In the genomic region with DNA sequence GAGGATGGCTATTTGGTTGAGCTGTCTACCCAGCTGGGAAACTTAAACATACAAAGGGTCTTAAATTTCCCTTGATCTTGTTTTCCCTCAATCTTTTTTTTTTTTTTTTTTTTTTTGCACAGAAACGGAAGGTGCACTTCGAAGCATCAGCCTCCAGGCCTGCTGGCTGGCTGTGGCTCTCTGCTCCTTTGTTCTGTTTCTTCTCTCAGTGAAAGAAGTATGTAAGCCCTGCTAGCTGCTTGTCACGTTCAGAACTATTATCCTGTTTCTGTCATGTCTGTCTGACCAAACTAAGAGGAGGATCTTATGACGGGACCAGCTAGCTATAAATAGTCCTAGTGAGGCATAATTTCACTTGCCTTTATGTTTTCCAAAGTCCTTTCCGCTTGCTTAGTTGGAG, we compare ENCODE assay signal across 15 mouse cellular contexts. TPM values are rescaled to one million over a fixed set of nuclear protein-coding genes. Genes with fewer than 3 reads are reported as not detected.
DNase-seq lines count a peak whose midpoint lies in the region; ATAC-seq and TF ChIP-seq lines count a peak whose summit lies in the region.
"Had no signal": no experiment of that assay in that cellular context is flagged by ENCODE, and none has a peak within 500 bp of the region (broad histone marks: within the 10 kb centered on the region; RNA-seq: fewer than 3 reads in every experiment).

No protein-coding gene starts in this region.

- H3K36me3 ChIP-seq in heart, embryonic 10.5 days: no peaks in the 10 kb centered on the region
- H3K36me3 ChIP-seq in hindbrain, postnatal 0 days (ENCODE audit: insufficient read depth, low read length): no peaks in the 10 kb centered on the region
- H3K36me3 ChIP-seq in hindbrain, embryonic 14.5 days (replicated peaks; ENCODE audit: control insufficient read depth, insufficient read depth): no peaks in the 10 kb centered on the region
- no peaks in the 10 kb centered on the region for H3K36me3 ChIP-seq in embryonic facial prominence, embryonic 11.5 days (replicated peaks; ENCODE audit: control insufficient read depth, insufficient read depth, low read depth, low read length)
- H3K36me3 ChIP-seq: liver, embryonic 12.5 days had no signal

- ATAC-seq in hindbrain, postnatal 0 days: no peak
- ATAC-seq in hindbrain, embryonic 14.5 days (ENCODE audit: low FRiP score): no peak
- no peak for ATAC-seq in embryonic facial prominence, embryonic 11.5 days (replicated peaks; ENCODE audit: insufficient number of reproducible peaks, low FRiP score, low TSS enrichment, low read depth)
- ATAC-seq: liver, embryonic 12.5 days had no signal

- H3K4me3 ChIP-seq in heart, embryonic 10.5 days: no peak overlapping the region
- H3K4me3 ChIP-seq in hindbrain, postnatal 0 days (ENCODE audit: low read length): no peak overlapping the region
- no peak overlapping the region for H3K4me3 ChIP-seq in hindbrain, embryonic 14.5 days (replicated peaks; ENCODE audit: low read length)
- H3K4me3 ChIP-seq in embryonic facial prominence, embryonic 11.5 days (ENCODE audit: low read depth, low read length): no peak overlapping the region
- H3K4me3 ChIP-seq: liver, embryonic 12.5 days had no signal

- no peaks in the 10 kb centered on the region for H3K27me3 ChIP-seq in heart, embryonic 10.5 days (ENCODE audit: insufficient read depth, poor library complexity, severe bottlenecking)
- H3K27me3 ChIP-seq in hindbrain, postnatal 0 days (ENCODE audit: insufficient read depth, low read length): no peaks in the 10 kb centered on the region
- H3K27me3 ChIP-seq in hindbrain, embryonic 14.5 days (ENCODE audit: control insufficient read depth, insufficient read depth, low read length): no peaks in the 10 kb centered on the region
- no peaks in the 10 kb centered on the region for H3K27me3 ChIP-seq in embryonic facial prominence, embryonic 11.5 days (ENCODE audit: control insufficient read depth, insufficient read depth, low read length)
- H3K27me3 ChIP-seq: liver, embryonic 12.5 days had no signal

- no peak for DNase-seq in heart, embryonic 10.5 days (ENCODE audit: low spot score)
- DNase-seq in heart, adult 18-20 months: no peak
- no peak for DNase-seq in hindbrain, postnatal 0 days (ENCODE audit: low spot score)
- no peak for DNase-seq in hindbrain, embryonic 14.5 days (ENCODE audit: low spot score)
- DNase-seq in Muller cell, postnatal 12 days (ENCODE audit: inconsistent ontology term): peak; percentile 39
- peak; percentile 14 for DNase-seq in embryonic facial prominence, embryonic 11.5 days (ENCODE audit: low spot score)
- no peak for DNase-seq in adrenal gland, adult 2 months
- DNase-seq: adrenal gland, postnatal 36 days; cerebellum, postnatal 25 days; kidney, adult 9 months; right cerebral cortex, postnatal 14 days had no signal

- no peak overlapping the region for H3K4me2 ChIP-seq in hindbrain, postnatal 0 days (ENCODE audit: low read depth, low read length)
- H3K4me2 ChIP-seq in hindbrain, embryonic 14.5 days (replicated peaks): no peak overlapping the region
- H3K4me2 ChIP-seq in embryonic facial prominence, embryonic 11.5 days (ENCODE audit: low read depth, low read length): no peak overlapping the region
- H3K4me2 ChIP-seq: liver, embryonic 12.5 days had no signal

- no peaks in the 10 kb centered on the region for H3K9me3 ChIP-seq in heart, embryonic 10.5 days
- no peaks in the 10 kb centered on the region for H3K9me3 ChIP-seq in hindbrain, postnatal 0 days (ENCODE audit: low read length)
- no peaks in the 10 kb centered on the region for H3K9me3 ChIP-seq in hindbrain, embryonic 14.5 days (ENCODE audit: control insufficient read depth, low read length)
- no peaks in the 10 kb centered on the region for H3K9me3 ChIP-seq in embryonic facial prominence, embryonic 11.5 days (replicated peaks; ENCODE audit: control insufficient read depth, low read length)
- H3K9me3 ChIP-seq: liver, embryonic 12.5 days had no signal

- H3K4me1 ChIP-seq in heart, embryonic 10.5 days: no peaks in the 10 kb centered on the region
- H3K4me1 ChIP-seq in hindbrain, postnatal 0 days (ENCODE audit: insufficient read depth, low read length): no peaks in the 10 kb centered on the region
- H3K4me1 ChIP-seq in hindbrain, embryonic 14.5 days (replicated peaks; ENCODE audit: control insufficient read depth, insufficient read depth, low read length): 0 out of 2 replicates have a peak, but pooled peaks cover 10% of the 10 kb centered on the region
- no peaks in the 10 kb centered on the region for H3K4me1 ChIP-seq in embryonic facial prominence, embryonic 11.5 days (ENCODE audit: control insufficient read depth, insufficient read depth, low read length)
- H3K4me1 ChIP-seq: liver, embryonic 12.5 days had no signal

- TF ChIP-seq CTCF in hindbrain, postnatal 0 days (IDR thresholded peaks at IDR 0.05; ENCODE audit: low read depth): no peak

- peak overlapping the region; percentile 9; the same call in 1 of the 2 replicates for H3K27ac ChIP-seq in heart, embryonic 10.5 days
- H3K27ac ChIP-seq in hindbrain, postnatal 0 days: 0 out of 2 replicates have a peak overlapping the region, but pooled peaks have one; percentile 51
- H3K27ac ChIP-seq in hindbrain, embryonic 14.5 days: no peak overlapping the region
- H3K27ac ChIP-seq in embryonic facial prominence, embryonic 11.5 days (replicated peaks; ENCODE audit: low read depth, low read length): no peak overlapping the region
- H3K27ac ChIP-seq: liver, embryonic 12.5 days had no signal

- 35% methylated on average over 5 of the region's 5 CpGs for WGBS in heart, embryonic 10.5 days
- WGBS in hindbrain, postnatal 0 days: 42% methylated on average over 5 of the region's 5 CpGs
- 43% methylated on average over 5 of the region's 5 CpGs for WGBS in hindbrain, embryonic 14.5 days
- 43% methylated on average over 5 of the region's 5 CpGs for WGBS in embryonic facial prominence, embryonic 11.5 days

- H3K9ac ChIP-seq in hindbrain, postnatal 0 days (replicated peaks; ENCODE audit: low read length): no peak overlapping the region
- H3K9ac ChIP-seq in hindbrain, embryonic 14.5 days: no peak overlapping the region
- H3K9ac ChIP-seq in embryonic facial prominence, embryonic 11.5 days (replicated peaks; ENCODE audit: low read length): no peak overlapping the region
- H3K9ac ChIP-seq: liver, embryonic 12.5 days had no signal

RNA-seq across cellular contexts. Expression of gene Tspan7, which starts 33.6 kb away (rescaled TPM):
- polyA plus RNA-seq in heart, embryonic 10.5 days (2016; fragmentation: Nextera tagmentation; extraction: Ambion mirVana): 65.2 and 72.4 TPM in 2 replicates
- total RNA-seq in heart, adult 18-20 months (2021): 100 to 1,000 TPM; 126 to 137 TPM
- 275 and 297 TPM in 2 replicates for total RNA-seq in hindbrain, postnatal 0 days (2014; rRNA removed)
- 658 and 669 TPM in 2 replicates for polyA plus RNA-seq in hindbrain, postnatal 0 days (2015; fragmentation: Nextera tagmentation; extraction: Ambion mirVana)
- polyA plus RNA-seq in hindbrain, embryonic 14.5 days (2014; fragmentation: Nextera tagmentation; extraction: Ambion mirVana): 430 and 503 TPM in 2 replicates
- polyA plus RNA-seq in embryonic facial prominence, embryonic 11.5 days (2014; fragmentation: Nextera tagmentation; extraction: Ambion mirVana): 73.9 and 79.4 TPM in 2 replicates
- 10 to 100 TPM; 71.4 to 77.2 TPM for total RNA-seq in adrenal gland, adult 2 months (2021)
- 41.1 and 52.3 TPM in 2 replicates for polyA plus RNA-seq in adrenal gland, adult 2 months (2012; rRNA removed)
- total RNA-seq: hematopoietic stem cell, adult 5-6 weeks; megakaryocyte, adult 5-6 weeks; MEL had no signal

Comparison
In these comparisons a context has a peak if more than half of its experiments do, and no peak if none do; other contexts are left out.
1. H3K27ac ChIP-seq: peak in heart, embryonic 10.5 days (single experiment) and hindbrain, postnatal 0 days (single experiment); none in hindbrain, embryonic 14.5 days (single experiment) and embryonic facial prominence, embryonic 11.5 days (single experiment).
2. DNase-seq: peak in Muller cell, postnatal 12 days (single experiment) and embryonic facial prominence, embryonic 11.5 days (single experiment); none in heart, embryonic 10.5 days (single experiment), heart, adult 18-20 months (0 of 2), hindbrain, postnatal 0 days (single experiment), hindbrain, embryonic 14.5 days (single experiment) and adrenal gland, adult 2 months (single experiment).